Mouse (Mus musculus) lung, postnatal 0 days (tissue): Measurements from ENCODE around the gene Ttll5. TPM values are rescaled to one million over a fixed set of nuclear protein-coding genes. Genes with fewer than 3 reads are reported as not detected.

ENCODE experiments used
- ATAC-seq: fragments of 200-750 bp; cut with Nextera tagmentation; 2 replicates; pipeline ENCODE4 v1.8.0; 2017; ENCODE audit warnings: moderate library complexity
- DNase-seq: peaks from one replicate; pipeline ENCODE4 v3.0.0-alpha.2; 2016; ENCODE audit warnings: low spot score
- H3K27ac ChIP-seq: fragments of 300-500 bp; sonication (generic); 2 replicates; pipeline ENCODE4 v1.5.1; 2014; ENCODE audit warnings: antibody characterized with exemption, mild to moderate bottlenecking, low read length, mixed read lengths
- H3K27me3 ChIP-seq: fragments of 300-500 bp; sonication (generic); replicated peaks from 2 replicates; pipeline ENCODE4 v1.6.1; 2014; ENCODE audit warnings: low read length, mixed read lengths; ENCODE audit not compliant: insufficient read depth
- H3K36me3 ChIP-seq: fragments of 300-500 bp; sonication (generic); 2 replicates; pipeline ENCODE4 v1.6.1; 2014; ENCODE audit warnings: low read length, mixed read lengths; ENCODE audit not compliant: insufficient read depth
- H3K4me1 ChIP-seq: fragments of 300-500 bp; sonication (generic); 2 replicates; pipeline ENCODE4 v1.6.1; 2014; ENCODE audit warnings: antibody characterized with exemption, low read depth, low read length, mixed read lengths; ENCODE audit not compliant: insufficient read depth
- H3K4me2 ChIP-seq: fragments of 300-500 bp; sonication (generic); replicated peaks from 2 replicates; pipeline ENCODE4 v1.6.1; 2014; ENCODE audit warnings: low read depth, mild to moderate bottlenecking, low read length, moderate library complexity, mixed read lengths
- H3K4me3 ChIP-seq: fragments of 300-500 bp; sonication (generic); 2 replicates; pipeline ENCODE4 v1.5.1; 2014; ENCODE audit warnings: low read depth, low read length
- H3K9ac ChIP-seq: fragments of 300-500 bp; sonication (generic); replicated peaks from 2 replicates; pipeline ENCODE4 v1.6.1; 2014; ENCODE audit warnings: low read depth, mild to moderate bottlenecking
- H3K9me3 ChIP-seq: fragments of 300-500 bp; sonication (generic); 2 replicates; pipeline ENCODE4 v1.6.1; 2016; ENCODE audit warnings: low read length, mixed read lengths
- CTCF ChIP-seq: IDR thresholded peaks from 2 replicates; pipeline ENCODE4 v1.5.1; 2016; ENCODE audit warnings: antibody characterized with exemption, mild to moderate bottlenecking
- EP300 ChIP-seq: IDR thresholded peaks from 2 replicates; pipeline ENCODE4 v1.6.1; 2016; ENCODE audit warnings: antibody characterized with exemption, mild to moderate bottlenecking, control low read depth
- WGBS: fragments of 180-500 bp; shearing (Covaris S2); extraction: QIAGEN DNeasy Blood & Tissue Kit; methylation state at CpG from one replicate; pipeline ENCODE4 v1.1.7; 2014; 5-methylcytosine and 5-hydroxymethylcytosine counted together
- polyA plus RNA-seq: library from polyadenylated mRNA; unstranded; fragments of >200 nt; fragmentation: Nextera tagmentation; extraction: Ambion mirVana; gene quantifications from 2 replicates; pipeline ENCODE4 v1.2.1, GENCODE M21; 2015

The Ttll5 gene
- polyA plus RNA-seq, 1 experiment from 2014 or later, result 4.9 TPM

DNA sequence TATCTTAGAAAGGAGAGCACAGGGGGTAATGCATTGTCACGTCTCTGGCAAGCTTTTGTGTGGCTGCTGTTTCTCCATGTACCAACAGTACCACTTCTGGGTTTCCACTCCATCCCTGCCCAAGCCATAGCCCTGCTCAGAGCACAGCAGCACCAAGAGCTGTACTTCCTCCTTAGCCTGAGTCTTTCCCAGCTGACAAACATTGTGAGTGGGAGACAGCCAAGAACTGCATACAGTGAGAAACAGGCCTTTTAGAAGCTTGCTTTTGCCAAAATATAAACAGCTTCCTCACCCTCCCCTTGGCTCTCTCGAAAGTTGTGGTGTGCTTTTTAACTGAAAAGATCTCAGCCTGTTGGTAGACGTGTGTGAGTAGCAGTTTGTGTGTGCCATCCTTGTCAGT, 182.9 kb downstream of the Ttll5 start:
- 34% methylated on average over 3 of the region's 3 CpGs for WGBS
- no peaks in the 10 kb centered on the region for H3K4me1 ChIP-seq
- DNase-seq (peak; percentile 37), ATAC-seq (peak; percentile 57)
- no peak overlapping the region for H3K4me2 ChIP-seq
- no peaks in the 10 kb centered on the region for H3K36me3 ChIP-seq
- H3K27me3 ChIP-seq, result no peaks in the 10 kb centered on the region
- no peak overlapping the region for H3K9ac ChIP-seq
- no peak overlapping the region for H3K4me3 ChIP-seq
- no peaks in the 10 kb centered on the region for H3K9me3 ChIP-seq
- TF ChIP-seq CTCF (no peak), EP300 (no peak)
- H3K27ac ChIP-seq, result peak overlapping the region; percentile 54; the same call in 1 of the 2 replicates

GRCm38 (mm10) chr12:86010656-86011055, 186.2 kb downstream of the Ttll5 start:
- WGBS, result 72% methylated on average over 5 of the region's 5 CpGs
- H3K27me3 ChIP-seq, result no peaks in the 10 kb centered on the region
- no peak overlapping the region for H3K4me3 ChIP-seq
- no peaks in the 10 kb centered on the region for H3K9me3 ChIP-seq
- H3K27ac ChIP-seq, result no peak overlapping the region
- TF ChIP-seq EP300 (no peak), CTCF (no peak)
- H3K9ac ChIP-seq, result no peak overlapping the region
- no peaks in the 10 kb centered on the region for H3K36me3 ChIP-seq
- DNase-seq (no peak), ATAC-seq (no peak)
- H3K4me1 ChIP-seq, result no peaks in the 10 kb centered on the region
- H3K4me2 ChIP-seq, result no peak overlapping the region

- DNase-seq (peak; percentile 37), ATAC-seq (peak; percentile 28)
- Histone ChIP-seq H3K4me3 (no peak overlapping the region), H3K9me3 (no peaks in the 10 kb centered on the region), H3K4me1 (no peaks in the 10 kb centered on the region), H3K27ac (no peak overlapping the region), H3K27me3 (no peaks in the 10 kb centered on the region), H3K4me2 (no peak overlapping the region), H3K9ac (no peak overlapping the region), H3K36me3 (no peaks in the 10 kb centered on the region)
- TF ChIP-seq CTCF, result no peak
- TF ChIP-seq EP300, result no peak; the same call in 1 of the 2 replicates
- WGBS, result 58% methylated on average over 2 of the region's 2 CpGs
These were observed 187.7 kb downstream of the Ttll5 start for GRCm38 (mm10) chr12:86012195-86012594.

GRCm38 (mm10) chr12:86014174-86014573, 189.7 kb downstream of the Ttll5 start:
- H3K4me2 ChIP-seq, result no peak overlapping the region
- H3K4me1 ChIP-seq, result no peaks in the 10 kb centered on the region
- no peaks in the 10 kb centered on the region for H3K9me3 ChIP-seq
- H3K4me3 ChIP-seq, result no peak overlapping the region
- 79% methylated on average over 2 of the region's 2 CpGs for WGBS
- no peaks in the 10 kb centered on the region for H3K27me3 ChIP-seq
- ATAC-seq (no peak), DNase-seq (no peak)
- no peaks in the 10 kb centered on the region for H3K36me3 ChIP-seq
- no peak overlapping the region for H3K9ac ChIP-seq
- no peak overlapping the region for H3K27ac ChIP-seq
- TF ChIP-seq EP300, result no peak
- no peak for TF ChIP-seq CTCF

DNA sequence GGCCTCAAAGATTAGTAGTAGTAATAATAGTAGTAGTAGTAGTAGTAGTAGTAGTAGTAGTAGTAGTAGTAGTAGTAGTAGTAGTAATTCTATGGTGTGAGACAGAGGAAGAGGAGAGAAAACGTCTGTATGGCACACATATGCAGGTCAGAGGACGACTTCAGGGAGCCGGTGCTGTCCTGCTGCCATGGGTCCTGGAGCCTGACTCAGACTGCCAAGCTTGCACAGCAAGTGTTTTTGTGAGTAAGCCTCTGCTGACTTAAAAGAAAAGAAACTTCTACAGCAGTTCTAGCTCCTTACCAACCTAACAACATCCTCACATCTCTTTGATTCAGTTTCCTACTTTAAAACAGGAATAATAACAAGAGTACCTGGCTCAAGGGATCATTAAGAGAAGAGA, 190.2 kb downstream of the Ttll5 start:
- DNase-seq, result no peak
- no peak overlapping the region for H3K4me3 ChIP-seq
- no peak overlapping the region for H3K27ac ChIP-seq
- no peaks in the 10 kb centered on the region for H3K36me3 ChIP-seq
- no peak overlapping the region for H3K9ac ChIP-seq
- no peak overlapping the region for H3K4me2 ChIP-seq
- 83% methylated on average over 3 of the region's 3 CpGs for WGBS
- H3K4me1 ChIP-seq, result no peaks in the 10 kb centered on the region
- H3K9me3 ChIP-seq, result no peaks in the 10 kb centered on the region
- H3K27me3 ChIP-seq, result no peaks in the 10 kb centered on the region
- TF ChIP-seq CTCF (no peak), EP300 (no peak)
- no peak for ATAC-seq

DNA sequence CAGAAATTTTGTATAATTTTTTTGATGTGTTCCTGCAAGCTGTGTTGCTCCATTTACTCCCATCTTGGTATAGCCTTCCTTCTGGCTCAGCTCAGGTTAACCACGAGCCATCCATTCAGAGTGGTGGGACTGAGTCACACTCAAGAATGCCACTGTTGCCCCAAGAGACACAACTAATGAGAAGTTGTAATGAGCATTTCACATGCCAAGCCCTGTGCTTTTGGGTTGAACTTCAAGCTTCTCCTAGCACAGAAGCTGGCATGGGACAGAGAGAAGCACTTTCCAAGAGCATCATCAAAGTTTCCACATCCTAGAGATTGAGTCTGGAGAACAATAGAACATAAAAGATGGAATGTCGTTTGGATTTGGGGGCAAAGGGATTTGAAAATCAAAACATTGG, 190.7 kb downstream of the Ttll5 start:
- Histone ChIP-seq H3K4me3 (no peak overlapping the region), H3K27me3 (no peaks in the 10 kb centered on the region), H3K9me3 (no peaks in the 10 kb centered on the region), H3K4me1 (no peaks in the 10 kb centered on the region), H3K36me3 (no peaks in the 10 kb centered on the region), H3K9ac (no peak overlapping the region), H3K27ac (no peak overlapping the region), H3K4me2 (no peak overlapping the region)
- 60% methylated on average over 2 of the region's 2 CpGs for WGBS
- ATAC-seq, result no peak
- no peak for TF ChIP-seq CTCF
- no peak for TF ChIP-seq EP300
- no peak for DNase-seq

GRCm38 (mm10) chr12:86017360-86017759, 192.9 kb downstream of the Ttll5 start:
- Histone ChIP-seq H3K4me2 (no peak overlapping the region), H3K4me1 (no peaks in the 10 kb centered on the region), H3K27ac (no peak overlapping the region), H3K4me3 (no peak overlapping the region), H3K27me3 (no peaks in the 10 kb centered on the region), H3K9me3 (no peaks in the 10 kb centered on the region), H3K9ac (no peak overlapping the region), H3K36me3 (no peaks in the 10 kb centered on the region)
- WGBS, result 54% methylated on average over 5 of the region's 5 CpGs
- TF ChIP-seq EP300 (no peak), CTCF (no peak)
- no peak for ATAC-seq
- DNase-seq, result no peak
